Mouse (Mus musculus): ENCODE measurements around the gene Krt77. TPM values are rescaled to one million over a fixed set of nuclear protein-coding genes. Genes with fewer than 3 reads are reported as not detected.

Gene Krt77
- total and polyA plus RNA-seq, 2 experiments from 2014 or later = 1.2 to 1.5 TPM

DNA sequence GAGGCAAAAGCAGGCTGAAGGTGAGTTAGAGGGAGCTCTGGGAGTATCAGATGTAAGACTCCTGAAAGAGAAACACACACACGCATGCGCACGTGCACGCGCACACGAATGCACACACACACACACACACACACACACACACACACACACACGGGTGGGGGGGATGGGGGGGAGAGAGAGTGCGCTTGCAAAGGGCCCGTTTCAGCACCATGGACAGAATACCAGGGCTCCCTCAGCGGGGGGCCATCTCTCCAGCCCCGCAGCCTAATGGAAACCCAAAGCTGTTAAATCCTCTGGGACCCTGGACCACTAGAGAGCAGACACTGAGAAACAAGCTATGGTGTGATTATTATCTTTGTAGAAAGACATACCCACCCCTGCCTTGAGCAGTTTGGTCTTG is 10.3 kb upstream of the Krt77 start:
- Histone ChIP-seq H3K9me3 (ENCODE audit: low read length) (no peaks in the 10 kb centered on the region), H3K9ac (replicated peaks; ENCODE audit: low read length, poor library complexity, severe bottlenecking) (no peak overlapping the region), H3K4me2 (ENCODE audit: low read depth, low read length, poor library complexity, severe bottlenecking) (no peak overlapping the region), H3K4me1 (ENCODE audit: insufficient read depth, low read length) (no peaks in the 10 kb centered on the region), H3K27me3 (ENCODE audit: insufficient read depth, low read length) (no peaks in the 10 kb centered on the region; the same call in 1 of the 2 replicates), H3K36me3 (ENCODE audit: insufficient read depth, low read length) (no peaks in the 10 kb centered on the region), H3K27ac (ENCODE audit: low read depth, low read length) (no peak overlapping the region), H3K4me3 (ENCODE audit: low read depth, low read length) (no peak overlapping the region)
- no peak for ATAC-seq (ENCODE audit: low FRiP score)
- no peak for TF ChIP-seq CTCF (IDR thresholded peaks at IDR 0.05)
- DNase-seq (ENCODE audit: low spot score) = peak; percentile 6
- WGBS = 46% methylated on average over 10 of the region's 11 CpGs

DNA sequence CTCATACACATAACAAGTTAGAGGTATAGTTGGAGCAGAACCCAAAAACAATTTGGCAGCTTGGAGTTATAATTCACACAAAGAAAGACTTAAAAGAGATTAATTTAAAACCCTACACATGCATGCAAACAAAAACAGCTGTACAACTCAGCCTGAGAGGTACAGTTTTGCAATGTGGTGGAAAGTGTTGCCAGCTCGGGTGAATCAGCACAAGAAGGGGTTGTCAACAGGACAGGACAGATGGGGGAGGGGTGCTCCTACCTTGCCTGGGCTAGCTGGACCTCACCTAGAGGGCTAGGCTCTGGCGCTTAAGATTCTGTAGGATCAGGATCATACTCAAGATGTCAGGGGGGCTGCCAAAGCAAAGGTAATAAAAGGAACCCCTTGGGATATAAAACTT is 8.5 kb upstream of the Krt77 start:
- Histone ChIP-seq H3K4me3 (ENCODE audit: low read depth, low read length) (no peak overlapping the region), H3K9ac (replicated peaks; ENCODE audit: low read length, poor library complexity, severe bottlenecking) (no peak overlapping the region), H3K27me3 (ENCODE audit: insufficient read depth, low read length) (no peaks in the 10 kb centered on the region; the same call in 1 of the 2 replicates), H3K4me1 (ENCODE audit: insufficient read depth, low read length) (no peaks in the 10 kb centered on the region), H3K9me3 (ENCODE audit: low read length) (no peaks in the 10 kb centered on the region), H3K4me2 (ENCODE audit: low read depth, low read length, poor library complexity, severe bottlenecking) (no peak overlapping the region), H3K27ac (ENCODE audit: low read depth, low read length) (no peak overlapping the region), H3K36me3 (ENCODE audit: insufficient read depth, low read length) (no peaks in the 10 kb centered on the region)
- no peak for DNase-seq (ENCODE audit: low spot score)
- TF ChIP-seq CTCF (IDR thresholded peaks at IDR 0.05) = no peak
- WGBS = 69% methylated on average over 2 of the region's 2 CpGs
- ATAC-seq (ENCODE audit: low FRiP score) = no peak

DNA sequence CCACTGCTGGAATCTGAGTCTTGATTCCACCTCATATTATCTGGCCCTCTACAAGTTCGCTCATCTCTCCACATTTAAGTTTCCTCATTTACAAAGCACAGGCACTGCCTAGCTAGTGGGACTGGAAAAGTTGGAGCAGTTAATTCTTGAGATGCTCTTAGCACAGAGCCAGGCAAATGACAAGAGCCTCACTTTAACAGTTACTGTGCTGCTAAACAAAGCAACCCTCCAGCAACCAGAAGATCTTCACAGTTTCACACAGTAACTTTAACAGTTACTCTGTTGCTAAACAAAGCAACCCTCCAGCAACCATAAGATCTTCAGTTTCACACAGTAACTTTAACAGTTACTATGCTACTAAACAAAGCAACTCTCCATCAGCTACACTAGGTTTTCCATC is 4.9 kb upstream of the Krt77 start:
- no peak for DNase-seq (ENCODE audit: low spot score)
- ATAC-seq (ENCODE audit: low FRiP score) = no peak
- 77% methylated on average over 1 of the region's 1 CpGs for WGBS

DNA sequence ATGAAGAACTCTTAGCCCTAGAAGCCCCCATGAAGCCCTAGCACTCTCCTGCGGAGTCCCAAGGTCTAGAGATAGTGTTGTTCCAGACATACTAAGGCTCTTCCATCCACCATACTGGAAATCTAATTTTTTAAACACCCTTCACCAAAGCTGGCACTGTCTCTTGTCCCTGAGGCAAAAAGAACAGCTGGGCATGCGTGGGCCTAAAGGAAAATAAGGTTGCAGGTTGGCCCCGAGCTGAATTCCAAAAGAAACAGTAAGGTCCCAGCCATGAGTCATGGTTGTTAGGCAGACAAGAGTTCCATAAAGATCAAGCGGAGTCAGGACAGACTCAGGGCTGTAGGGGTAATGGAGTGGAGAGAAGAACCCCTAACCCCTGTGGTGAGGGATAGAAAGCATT is 3.7 kb upstream of the Krt77 start:
- no peaks in the 10 kb centered on the region for H3K27me3 ChIP-seq (ENCODE audit: insufficient read depth, low read length)
- peaks cover 6% of the 10 kb centered on the region; the same call in 1 of the 2 replicates for H3K4me1 ChIP-seq (ENCODE audit: insufficient read depth, low read length)
- no peak for TF ChIP-seq CTCF (IDR thresholded peaks at IDR 0.05)
- no peak overlapping the region for H3K4me2 ChIP-seq (ENCODE audit: low read depth, low read length, poor library complexity, severe bottlenecking)
- WGBS = 50% methylated on average over 4 of the region's 4 CpGs
- ATAC-seq (ENCODE audit: low FRiP score) (no peak), DNase-seq (ENCODE audit: low spot score) (no peak)
- H3K9ac ChIP-seq (replicated peaks; ENCODE audit: low read length, poor library complexity, severe bottlenecking) = no peak overlapping the region
- no peak overlapping the region for H3K4me3 ChIP-seq (ENCODE audit: low read depth, low read length)
- no peak overlapping the region for H3K27ac ChIP-seq (ENCODE audit: low read depth, low read length)
- no peaks in the 10 kb centered on the region for H3K36me3 ChIP-seq (ENCODE audit: insufficient read depth, low read length)
- no peaks in the 10 kb centered on the region for H3K9me3 ChIP-seq (ENCODE audit: low read length)

More for the DNA sequence above, 4.9 kb upstream of the Krt77 start:
- Histone ChIP-seq H3K4me1 (ENCODE audit: insufficient read depth, low read length) (0 out of 2 replicates have a peak, but pooled peaks cover 2% of the 10 kb centered on the region), H3K4me2 (ENCODE audit: low read depth, low read length, poor library complexity, severe bottlenecking) (no peak overlapping the region), H3K27ac (ENCODE audit: low read depth, low read length) (no peak overlapping the region), H3K27me3 (ENCODE audit: insufficient read depth, low read length) (no peaks in the 10 kb centered on the region; the same call in 1 of the 2 replicates), H3K4me3 (ENCODE audit: low read depth, low read length) (no peak overlapping the region), H3K9ac (replicated peaks; ENCODE audit: low read length, poor library complexity, severe bottlenecking) (no peak overlapping the region), H3K9me3 (ENCODE audit: low read length) (no peaks in the 10 kb centered on the region), H3K36me3 (ENCODE audit: insufficient read depth, low read length) (no peaks in the 10 kb centered on the region)
- TF ChIP-seq CTCF (IDR thresholded peaks at IDR 0.05) = no peak

DNA sequence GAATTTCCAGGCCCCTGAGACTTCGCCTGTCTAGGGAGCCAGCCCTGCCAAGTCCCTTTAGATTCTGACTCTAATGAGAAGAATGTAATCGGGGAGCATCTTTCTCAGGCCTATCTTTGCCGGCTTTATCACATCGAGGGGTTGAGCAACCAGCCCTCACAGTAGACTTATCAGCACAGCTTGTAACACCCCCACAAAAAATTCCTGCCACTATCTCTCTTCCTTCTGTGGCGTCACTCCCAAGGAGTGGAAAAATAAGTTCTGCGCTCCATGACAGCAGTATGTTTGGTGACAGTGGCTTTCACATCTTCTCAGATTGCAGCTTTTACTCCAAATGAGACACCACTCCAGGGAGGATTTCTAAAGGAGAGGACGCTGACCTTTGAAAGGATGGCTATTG is 2.8 kb downstream of the Krt77 start:
- Histone ChIP-seq H3K4me3 (ENCODE audit: low read depth, low read length) (no peak overlapping the region), H3K36me3 (ENCODE audit: insufficient read depth, low read length) (no peaks in the 10 kb centered on the region), H3K4me2 (ENCODE audit: low read depth, low read length, poor library complexity, severe bottlenecking) (no peak overlapping the region), H3K9ac (replicated peaks; ENCODE audit: low read length, poor library complexity, severe bottlenecking) (no peak overlapping the region), H3K4me1 (ENCODE audit: insufficient read depth, low read length) (peaks cover 6% of the 10 kb centered on the region; the same call in 1 of the 2 replicates), H3K9me3 (ENCODE audit: low read length) (no peaks in the 10 kb centered on the region), H3K27me3 (ENCODE audit: insufficient read depth, low read length) (no peaks in the 10 kb centered on the region), H3K27ac (ENCODE audit: low read depth, low read length) (no peak overlapping the region)
- no peak for TF ChIP-seq CTCF (IDR thresholded peaks at IDR 0.05)
- DNase-seq (ENCODE audit: low spot score) (no peak), ATAC-seq (ENCODE audit: low FRiP score) (no peak)
- WGBS = 81% methylated on average over 7 of the region's 7 CpGs

DNA sequence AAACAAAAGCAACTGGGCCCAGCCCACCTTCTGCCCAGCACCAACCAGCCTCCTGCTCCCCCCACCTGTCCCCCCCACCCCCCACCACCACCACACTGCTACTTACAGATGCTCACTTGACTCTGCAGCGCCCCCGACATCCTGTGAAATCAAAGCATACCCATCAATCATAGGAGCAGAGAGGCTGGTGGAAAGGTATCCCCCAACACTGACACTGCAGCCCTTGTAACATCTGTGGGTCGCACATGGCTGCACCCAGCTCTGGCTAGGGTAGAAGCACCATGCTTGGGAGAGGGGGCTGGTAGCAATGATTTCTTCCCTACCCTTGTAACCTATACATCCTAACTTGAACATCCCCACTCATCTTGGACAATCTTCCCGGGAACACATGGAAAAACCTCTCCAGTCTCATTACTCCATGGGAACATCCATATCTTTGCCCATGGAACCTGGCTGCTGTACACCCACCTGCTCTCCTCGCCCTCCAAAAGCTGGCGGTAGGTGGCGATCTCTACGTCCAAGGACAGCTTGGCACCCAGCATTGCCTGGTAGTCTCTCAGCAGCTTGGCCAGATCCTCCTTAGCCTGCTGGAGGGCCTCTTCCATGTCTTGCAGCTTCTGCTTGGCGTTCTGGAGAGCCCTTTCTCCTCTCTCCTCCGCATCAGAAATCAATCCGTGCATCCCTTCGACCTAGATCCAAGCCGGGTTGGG is 8.9 kb downstream of the Krt77 start:
- H3K27me3 ChIP-seq (ENCODE audit: insufficient read depth, low read length) = peaks cover 4% of the 10 kb centered on the region
- peak; percentile 33; the same call in 1 of the 2 replicates for TF ChIP-seq CTCF (IDR thresholded peaks at IDR 0.05)
- H3K27ac ChIP-seq (ENCODE audit: low read depth, low read length) = no peak overlapping the region
- no peaks in the 10 kb centered on the region for H3K9me3 ChIP-seq (ENCODE audit: low read length)
- H3K4me3 ChIP-seq (ENCODE audit: low read depth, low read length) = peak overlapping the region; percentile 41
- DNase-seq (ENCODE audit: low spot score) (peak; percentile 17), ATAC-seq (ENCODE audit: low FRiP score) (no peak)
- H3K9ac ChIP-seq (replicated peaks; ENCODE audit: low read length, poor library complexity, severe bottlenecking) = no peak overlapping the region
- no peaks in the 10 kb centered on the region for H3K4me1 ChIP-seq (ENCODE audit: insufficient read depth, low read length)
- H3K4me2 ChIP-seq (ENCODE audit: low read depth, low read length, poor library complexity, severe bottlenecking) = peak overlapping the region; percentile 90
- H3K36me3 ChIP-seq (ENCODE audit: insufficient read depth, low read length) = no peaks in the 10 kb centered on the region
- WGBS = 72% methylated on average over 12 of the region's 13 CpGs
